Mouse (Mus musculus) forebrain, postnatal 0 days (tissue): ENCODE measurements around the gene Pgap2. TPM values are rescaled to one million over a fixed set of nuclear protein-coding genes. Genes with fewer than 3 reads are reported as not detected.
A peak's percentile ranks its signal among the peaks of the same experiment; 100 is the strongest.

ENCODE experiments used
- ATAC-seq: fragments of 200-750 bp; cut with Nextera tagmentation; 2 replicates; pipeline ENCODE4 v1.8.0; 2017; ENCODE audit warnings: mild to moderate bottlenecking, moderate library complexity
- DNase-seq: peaks from one replicate; pipeline ENCODE4 v3.0.0-alpha.2; 2015
- H3K27ac ChIP-seq: fragments of 300-500 bp; sonication (generic); 2 replicates; pipeline ENCODE4 v1.5.1; 2014; ENCODE audit warnings: low read depth, mild to moderate bottlenecking, antibody characterized with exemption, low read length, moderate library complexity, mixed read lengths
- H3K27me3 ChIP-seq: fragments of 300-500 bp; sonication (generic); 2 replicates; pipeline ENCODE4 v1.6.1; 2014; ENCODE audit warnings: mild to moderate bottlenecking, low read length, mixed read lengths; ENCODE audit not compliant: insufficient read depth
- H3K36me3 ChIP-seq: fragments of 300-500 bp; sonication (generic); 2 replicates; pipeline ENCODE4 v1.6.1; 2014; ENCODE audit warnings: mild to moderate bottlenecking, moderate library complexity; ENCODE audit not compliant: insufficient read depth
- H3K4me1 ChIP-seq: fragments of 300-500 bp; sonication (generic); 2 replicates; pipeline ENCODE4 v1.6.1; 2014; ENCODE audit warnings: antibody characterized with exemption; ENCODE audit not compliant: insufficient read depth
- H3K4me2 ChIP-seq: fragments of 300-500 bp; sonication (generic); 2 replicates; pipeline ENCODE4 v1.6.1; 2014; ENCODE audit warnings: low read depth, mild to moderate bottlenecking, moderate library complexity
- H3K4me3 ChIP-seq: fragments of 300-500 bp; sonication (generic); 2 replicates; pipeline ENCODE4 v1.5.1; 2014; ENCODE audit warnings: low read depth, low read length, mixed read lengths
- H3K9ac ChIP-seq: fragments of 300-500 bp; sonication (generic); 2 replicates; pipeline ENCODE4 v1.6.1; 2014; ENCODE audit warnings: mild to moderate bottlenecking
- H3K9me3 ChIP-seq: fragments of 300-500 bp; sonication (generic); 2 replicates; pipeline ENCODE4 v1.6.1; 2016; ENCODE audit warnings: low read length
- CTCF ChIP-seq: sonication (generic); IDR thresholded peaks from 2 replicates; pipeline ENCODE4 v1.5.1; 2016; ENCODE audit warnings: antibody characterized with exemption, control low read depth, low read depth
- WGBS: fragments of 180-500 bp; shearing (Covaris S2); extraction: QIAGEN DNeasy Blood & Tissue Kit; methylation state at CpG from one replicate; pipeline ENCODE4 v1.1.7; 2014; 5-methylcytosine and 5-hydroxymethylcytosine counted together
- polyA plus RNA-seq: library from polyadenylated mRNA; unstranded; fragments of >200 nt; fragmentation: Nextera tagmentation; extraction: Ambion mirVana; gene quantifications from 2 replicates; pipeline ENCODE4 v1.2.1, GENCODE M21; 2015
- total RNA-seq: library from RNA; depleted of rRNA; stranded (reverse); fragments of >200 nt; gene quantifications from 2 replicates; pipeline ENCODE4 v1.2.3, GENCODE M21; 2014

Pgap2 gene
- total and polyA plus RNA-seq, 2 experiments from 2014 or later: 35.9 to 50.8 TPM

- TF ChIP-seq CTCF: no peak
- H3K4me1 ChIP-seq: no peaks in the 10 kb centered on the region
- H3K4me2 ChIP-seq: no peak overlapping the region
- no peak for ATAC-seq
- H3K36me3 ChIP-seq: no peaks in the 10 kb centered on the region
- WGBS: 94% methylated on average over 3 of the region's 3 CpGs
- H3K27ac ChIP-seq: no peak overlapping the region
- no peak overlapping the region for H3K4me3 ChIP-seq
- H3K9ac ChIP-seq: no peak overlapping the region
- no peaks in the 10 kb centered on the region for H3K27me3 ChIP-seq
- H3K9me3 ChIP-seq: no peaks in the 10 kb centered on the region
- no peak for DNase-seq
Measured at GRCm38 (mm10) chr7:102204296-102204857, 5.6 kb upstream of the Pgap2 start.

GRCm38 (mm10) chr7:102205646-102206045 lies 4.4 kb upstream of the Pgap2 start:
- WGBS: 91% methylated on average over 1 of the region's 1 CpGs

GRCm38 (mm10) chr7:102208806-102209363 lies 1.1 kb upstream of the Pgap2 start:
- Histone ChIP-seq H3K4me1 (no peaks in the 10 kb centered on the region), H3K4me3 (peak overlapping the region; percentile 81), H3K9me3 (no peaks in the 10 kb centered on the region), H3K36me3 (no peaks in the 10 kb centered on the region), H3K9ac (peak overlapping the region; percentile 84), H3K4me2 (peak overlapping the region; percentile 64), H3K27ac (no peak overlapping the region), H3K27me3 (no peaks in the 10 kb centered on the region)
- no peak for TF ChIP-seq CTCF
- ATAC-seq: no peak
- WGBS: 58% methylated on average over 4 of the region's 4 CpGs
- no peak for DNase-seq

More at GRCm38 (mm10) chr7:102205646-102206045, 4.4 kb upstream of the Pgap2 start:
- DNase-seq (no peak), ATAC-seq (no peak)
- H3K4me2 ChIP-seq: no peak overlapping the region
- H3K27ac ChIP-seq: no peak overlapping the region
- no peaks in the 10 kb centered on the region for H3K36me3 ChIP-seq
- H3K4me3 ChIP-seq: no peak overlapping the region
- no peaks in the 10 kb centered on the region for H3K27me3 ChIP-seq
- no peak overlapping the region for H3K9ac ChIP-seq
- no peaks in the 10 kb centered on the region for H3K9me3 ChIP-seq
- no peak for TF ChIP-seq CTCF
- no peaks in the 10 kb centered on the region for H3K4me1 ChIP-seq

- Histone ChIP-seq H3K4me1 (no peaks in the 10 kb centered on the region), H3K27ac (peak overlapping the region; percentile 89), H3K36me3 (no peaks in the 10 kb centered on the region), H3K4me3 (peak overlapping the region; percentile 81), H3K27me3 (no peaks in the 10 kb centered on the region), H3K9me3 (no peaks in the 10 kb centered on the region), H3K4me2 (peak overlapping the region; percentile 57), H3K9ac (no peak overlapping the region; the same call in 1 of the 2 replicates)
- DNase-seq (peak; percentile 1), ATAC-seq (no peak)
- TF ChIP-seq CTCF: 0 out of 2 replicates have a peak, but pooled peaks have one; percentile 30
- 70% methylated on average over 3 of the region's 3 CpGs for WGBS
Measured at GRCm38 (mm10) chr7:102211071-102211470, 1.1 kb downstream of the Pgap2 start.

- TF ChIP-seq CTCF: no peak
- Histone ChIP-seq H3K9me3 (no peaks in the 10 kb centered on the region), H3K27me3 (no peaks in the 10 kb centered on the region), H3K36me3 (no peaks in the 10 kb centered on the region), H3K4me2 (peak overlapping the region; percentile 84), H3K9ac (no peak overlapping the region), H3K27ac (no peak overlapping the region), H3K4me3 (peak overlapping the region; percentile 57), H3K4me1 (no peaks in the 10 kb centered on the region)
- WGBS: 35% methylated on average over 1 of the region's 1 CpGs
- no peak for ATAC-seq
- DNase-seq: no peak
Measured at GRCm38 (mm10) chr7:102221899-102222298, 11.9 kb downstream of the Pgap2 start.

- H3K4me3 ChIP-seq: peak overlapping the region; percentile 57
- H3K9me3 ChIP-seq: no peaks in the 10 kb centered on the region
- no peaks in the 10 kb centered on the region for H3K4me1 ChIP-seq
- peak overlapping the region; percentile 74 for H3K9ac ChIP-seq
- H3K36me3 ChIP-seq: no peaks in the 10 kb centered on the region
- no peak overlapping the region for H3K27ac ChIP-seq
- ATAC-seq: peak; percentile 77
- DNase-seq: peak; percentile 56
- H3K27me3 ChIP-seq: no peaks in the 10 kb centered on the region
- WGBS: 0% methylated on average over 10 of the region's 13 CpGs
- peak; percentile 58 for TF ChIP-seq CTCF
- H3K4me2 ChIP-seq: peak overlapping the region; percentile 84
Measured at GRCm38 (mm10) chr7:102222336-102222735, 12.3 kb downstream of the Pgap2 start.

GRCm38 (mm10) chr7:102222830-102223556 lies 13.0 kb downstream of the Pgap2 start:
- 5% methylated on average over 31 of the region's 31 CpGs for WGBS
- Histone ChIP-seq H3K4me2 (peak overlapping the region; percentile 84), H3K4me3 (peak overlapping the region; percentile 57), H3K36me3 (no peaks in the 10 kb centered on the region; the same call in 1 of the 2 replicates), H3K27ac (peak overlapping the region; percentile 71), H3K4me1 (no peaks in the 10 kb centered on the region), H3K9ac (peak overlapping the region; percentile 74), H3K27me3 (no peaks in the 10 kb centered on the region), H3K9me3 (no peaks in the 10 kb centered on the region)
- peak; percentile 59 for DNase-seq
- TF ChIP-seq CTCF: no peak
- ATAC-seq: peak; percentile 83
